Mouse (Mus musculus) erythroblast, embryonic 14.5 days (primary cell): ENCODE data around the gene Tssk2.

Experiments
- GATA1 ChIP-seq: IDR thresholded peaks from 2 replicates; pipeline ENCODE4 v1.6.1; 2012; ENCODE audit warnings: low read length, inconsistent platforms, mixed read lengths
- TAL1 ChIP-seq: IDR thresholded peaks from 3 replicates; pipeline ENCODE4 v1.6.1; 2012; ENCODE audit warnings: low read length, inconsistent platforms, mixed read lengths

DNA sequence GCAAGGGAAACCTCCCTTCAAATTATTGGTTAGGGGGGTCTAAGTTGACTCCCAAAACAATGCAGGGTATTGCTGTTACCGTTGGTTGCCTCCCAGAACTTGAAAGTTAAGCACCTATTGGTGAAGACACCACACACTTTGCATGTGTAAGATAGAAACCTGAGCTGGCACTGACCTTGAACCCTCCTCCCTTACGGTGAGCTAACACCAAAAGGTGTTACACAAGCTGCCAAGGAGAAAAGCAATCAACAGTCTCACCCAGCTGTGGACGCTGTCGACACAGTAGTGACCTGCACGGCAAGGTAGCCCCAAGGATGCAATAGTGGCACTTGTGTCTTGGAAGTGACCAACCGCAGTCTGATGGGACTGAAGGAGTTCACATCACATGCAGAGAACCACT is 14.3 kb upstream of the Tssk2 start:
- TF ChIP-seq TAL1 = no peak
- TF ChIP-seq GATA1 = no peak
